8 mouse cellular contexts compared by ENCODE assay signal in the genomic region with DNA sequence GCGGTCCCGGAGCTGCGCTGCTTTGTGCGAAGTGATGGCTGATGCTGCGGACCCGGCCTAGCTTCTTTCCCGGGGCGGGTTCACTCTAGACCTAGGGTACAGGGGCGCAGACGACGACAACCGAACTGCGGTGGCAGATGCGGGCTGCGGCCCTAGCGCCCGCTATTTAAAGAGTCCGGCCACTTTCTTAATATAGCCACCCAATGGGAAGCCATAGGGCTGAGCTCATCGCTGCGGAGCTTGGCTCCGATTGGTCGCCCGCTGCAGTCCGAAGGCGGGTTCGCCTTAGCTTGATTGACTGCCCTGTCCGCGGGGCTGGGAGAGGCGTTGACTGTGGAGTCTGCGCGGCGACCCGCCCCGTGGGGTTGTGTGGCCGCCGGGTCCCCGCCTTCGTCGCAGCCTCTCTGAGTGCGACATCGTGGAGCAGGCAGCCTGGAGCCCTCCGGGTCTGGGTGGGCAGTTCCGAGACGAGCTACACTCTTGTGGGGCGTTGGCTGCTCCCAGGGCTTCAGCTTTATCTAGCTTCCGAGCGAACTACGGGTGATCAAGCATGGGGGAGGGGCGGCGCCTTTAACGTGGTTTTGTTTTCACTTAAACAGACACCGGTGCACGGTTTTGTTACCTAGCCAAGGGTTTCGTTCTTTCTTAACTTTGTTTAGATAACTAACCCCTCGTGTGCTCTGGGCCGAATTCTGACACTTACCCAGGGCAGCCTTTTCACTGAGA. TPM values are rescaled to one million over a fixed set of nuclear protein-coding genes. Genes with fewer than 3 reads are reported as not detected.
DNase-seq lines count a peak whose midpoint lies in the region; ATAC-seq and TF ChIP-seq lines count a peak whose summit lies in the region.

Gene Rhob, minus strand, starts transcription at position 139 of the 726 bp plus-strand sequence.

- peaks cover 22% of the 10 kb centered on the region for H3K4me1 ChIP-seq in bone marrow macrophage, adult 2 months (ENCODE audit: control insufficient read depth, insufficient read depth, low read length)
- peaks cover 10% of the 10 kb centered on the region for H3K4me1 ChIP-seq in embryonic fibroblast, embryonic 13.5 days (ENCODE audit: control insufficient read depth, insufficient read depth, low read length)
- peaks cover 38% of the 10 kb centered on the region for H3K4me1 ChIP-seq in heart, embryonic 10.5 days
- peaks cover 44% of the 10 kb centered on the region for H3K4me1 ChIP-seq in kidney, embryonic 15.5 days

- peak within 1 kb of the TSS; percentile 92 for H3K4me2 ChIP-seq in kidney, embryonic 15.5 days

- peak; percentile 98 for DNase-seq in A20 (ENCODE audit: low read depth, low spot score)
- peak; percentile 98 for DNase-seq in heart, embryonic 10.5 days (ENCODE audit: low spot score)
- peak; percentile 90 for DNase-seq in liver
- peak; percentile 85 to 89 for DNase-seq in spleen, postnatal 4 days (ENCODE audit: low spot score in 2 of 2)

- peak within 1 kb of the TSS; percentile 94 for H3K9ac ChIP-seq in kidney, embryonic 15.5 days

- TF ChIP-seq CTCF in bone marrow macrophage, adult 2 months (IDR thresholded peaks at IDR 0.05; ENCODE audit: low read depth, low read length), result no peak
- TF ChIP-seq CTCF in embryonic fibroblast, embryonic 13.5 days (IDR thresholded peaks at IDR 0.05; ENCODE audit: borderline replicate concordance, insufficient read depth, low read length), result no peak

- TF ChIP-seq POLR2A in bone marrow macrophage, adult 2 months (IDR thresholded peaks at IDR 0.05; ENCODE audit: borderline replicate concordance, low read depth, low read length), result peak; percentile 97
- TF ChIP-seq POLR2A in embryonic fibroblast, embryonic 13.5 days (IDR thresholded peaks at IDR 0.05; ENCODE audit: low read depth, low read length), result peak; percentile 99

- peak within 1 kb of the TSS; percentile 89 for H3K27ac ChIP-seq in bone marrow macrophage, adult 2 months (ENCODE audit: insufficient read depth, low read depth, low read length)
- H3K27ac ChIP-seq in embryonic fibroblast, embryonic 13.5 days (ENCODE audit: insufficient read depth, low read length), result peak within 1 kb of the TSS; percentile 84
- peak within 1 kb of the TSS; percentile 100 for H3K27ac ChIP-seq in heart, embryonic 10.5 days
- peak within 1 kb of the TSS; percentile 98 for H3K27ac ChIP-seq in kidney, embryonic 15.5 days

- H3K4me3 ChIP-seq in bone marrow macrophage, adult 2 months (ENCODE audit: insufficient read depth, low read length), result peak within 1 kb of the TSS; percentile 86
- H3K4me3 ChIP-seq in embryonic fibroblast, embryonic 13.5 days (ENCODE audit: insufficient read depth, low read length), result peak within 1 kb of the TSS; percentile 60
- peak within 1 kb of the TSS; percentile 97 for H3K4me3 ChIP-seq in heart, embryonic 10.5 days
- H3K4me3 ChIP-seq in kidney, embryonic 15.5 days (replicated peaks), result peak within 1 kb of the TSS; percentile 89

- no peaks in the 10 kb centered on the region for H3K27me3 ChIP-seq in heart, embryonic 10.5 days (ENCODE audit: insufficient read depth, poor library complexity, severe bottlenecking)
- no peaks in the 10 kb centered on the region for H3K27me3 ChIP-seq in kidney, embryonic 15.5 days

- under 1% methylated on average over 56 of the region's 56 CpGs for WGBS in heart, embryonic 10.5 days
- WGBS in kidney, embryonic 15.5 days, result under 1% methylated on average over 56 of the region's 56 CpGs

- no peaks in the 10 kb centered on the region for H3K9me3 ChIP-seq in heart, embryonic 10.5 days
- no peaks in the 10 kb centered on the region for H3K9me3 ChIP-seq in kidney, embryonic 15.5 days (replicated peaks)

- ATAC-seq in kidney, embryonic 15.5 days (replicated peaks; ENCODE audit: low FRiP score), result peak; percentile 98
- peak; percentile 92 for ATAC-seq in monocyte, adult 5-6 weeks (replicated peaks; ENCODE audit: insufficient number of reproducible peaks, low FRiP score, low TSS enrichment, poor library complexity, severe bottlenecking)

- no peaks in the 10 kb centered on the region for H3K36me3 ChIP-seq in heart, embryonic 10.5 days
- no peaks in the 10 kb centered on the region for H3K36me3 ChIP-seq in kidney, embryonic 15.5 days

RNA-seq across cellular contexts. Expression of gene Rhob, which starts in this region (rescaled TPM):
- polyA plus RNA-seq in bone marrow macrophage, adult 2 months (2012; ENCODE audit: insufficient read depth, insufficient read length, missing spikeins), result 50.1 and 50.3 TPM in 2 replicates
- 89.8 and 121 TPM in 2 replicates for polyA plus RNA-seq in embryonic fibroblast, embryonic 13.5 days (2011; ENCODE audit: insufficient read length, low read depth, missing spikeins)
- polyA plus RNA-seq in heart, embryonic 10.5 days (2016; fragmentation: Nextera tagmentation; extraction: Ambion mirVana), result 33.7 and 42.1 TPM in 2 replicates
- 35.4 and 38.7 TPM in 2 replicates for polyA plus RNA-seq in kidney, embryonic 15.5 days (2015; fragmentation: Nextera tagmentation; extraction: Ambion mirVana)
- 45.8 to 134 TPM (median 53.2 TPM) in 3 replicates for total RNA-seq in monocyte, adult 5-6 weeks (2017)

Comparison
In these comparisons a context has a peak if more than half of its experiments do, and no peak if none do; other contexts are left out.
1. Peak in every context shown above with its lines: DNase-seq, ATAC-seq, H3K4me3 ChIP-seq and H3K27ac ChIP-seq.